Mouse (Mus musculus) lung, embryonic 16.5 days (tissue): ENCODE results near the gene Zmynd8. TPM values are rescaled to one million over a fixed set of nuclear protein-coding genes. Genes with fewer than 3 reads are reported as not detected.

ENCODE experiments used
- ATAC-seq: fragments of 200-750 bp; cut with Nextera tagmentation; 2 replicates; pipeline ENCODE4 v1.8.0; 2017; ENCODE audit warnings: low read depth, mild to moderate bottlenecking, moderate library complexity
- H3K27ac ChIP-seq: fragments of 300-500 bp; sonication (generic); 2 replicates; pipeline ENCODE4 v1.5.1; 2014; ENCODE audit warnings: mild to moderate bottlenecking, control low read depth, low read length
- H3K27me3 ChIP-seq: fragments of 300-500 bp; sonication (generic); 2 replicates; pipeline ENCODE4 v1.6.1; 2014; ENCODE audit warnings: low read depth, low read length, mixed read lengths; ENCODE audit not compliant: control insufficient read depth, insufficient read depth
- H3K36me3 ChIP-seq: fragments of 300-500 bp; sonication (generic); 2 replicates; pipeline ENCODE4 v1.6.1; 2014; ENCODE audit warnings: low read length; ENCODE audit not compliant: control insufficient read depth, insufficient read depth
- H3K4me1 ChIP-seq: fragments of 300-500 bp; sonication (generic); replicated peaks from 2 replicates; pipeline ENCODE4 v1.6.1; 2014; ENCODE audit warnings: low read length, mixed read lengths; ENCODE audit not compliant: control insufficient read depth, insufficient read depth
- H3K4me2 ChIP-seq: fragments of 300-500 bp; sonication (generic); 2 replicates; pipeline ENCODE4 v1.6.1; 2014; ENCODE audit warnings: low read depth, low read length, control low read depth
- H3K4me3 ChIP-seq: fragments of 300-500 bp; sonication (generic); 2 replicates; pipeline ENCODE4 v1.5.1; 2014; ENCODE audit warnings: mild to moderate bottlenecking, low read length, control low read depth
- H3K9ac ChIP-seq: fragments of 300-500 bp; sonication (generic); 2 replicates; pipeline ENCODE4 v1.6.1; 2014; ENCODE audit warnings: low read length, control low read depth
- H3K9me3 ChIP-seq: fragments of 300-500 bp; sonication (generic); 2 replicates; pipeline ENCODE4 v1.6.1; 2016; ENCODE audit warnings: low read length; ENCODE audit not compliant: control insufficient read depth
- WGBS: fragments of 180-500 bp; shearing (Covaris S2); extraction: QIAGEN DNeasy Blood & Tissue Kit; methylation state at CpG from one replicate; pipeline ENCODE4 v1.1.7; 2014; 5-methylcytosine and 5-hydroxymethylcytosine counted together
- polyA plus RNA-seq: library from polyadenylated mRNA; unstranded; fragments of >200 nt; fragmentation: Nextera tagmentation; extraction: Ambion mirVana; gene quantifications from 2 replicates; pipeline ENCODE4 v1.2.1, GENCODE M21; 2015

Gene Zmynd8
- polyA plus RNA-seq, 1 experiment from 2014 or later = 48.7 TPM

DNA sequence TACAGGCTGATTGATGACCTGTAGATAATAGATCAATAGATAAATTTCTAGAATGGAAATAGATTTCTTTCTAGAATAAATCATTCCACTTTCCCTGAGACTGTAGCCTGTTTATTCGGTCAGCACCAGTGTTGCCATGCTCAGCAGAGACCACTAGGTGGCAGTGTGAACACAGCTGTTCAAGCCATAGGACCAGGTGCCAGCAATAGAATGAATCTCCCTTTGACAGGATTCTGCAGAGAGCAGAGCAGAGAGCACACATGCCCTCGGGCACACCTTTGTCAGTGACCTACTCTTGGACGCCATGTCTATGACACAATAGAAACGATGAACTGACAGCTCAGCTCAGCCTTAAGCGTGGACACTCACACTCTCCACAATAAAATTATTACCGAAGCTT lies 119.9 kb downstream of the Zmynd8 start:
- Histone ChIP-seq H3K4me3 (no peak overlapping the region), H3K36me3 (peaks cover 5% of the 10 kb centered on the region), H3K4me2 (no peak overlapping the region), H3K9ac (no peak overlapping the region), H3K27ac (no peak overlapping the region), H3K9me3 (no peaks in the 10 kb centered on the region), H3K27me3 (no peaks in the 10 kb centered on the region), H3K4me1 (no peaks in the 10 kb centered on the region)
- 22% methylated on average over 6 of the region's 6 CpGs for WGBS
- peak; percentile 55 for ATAC-seq

DNA sequence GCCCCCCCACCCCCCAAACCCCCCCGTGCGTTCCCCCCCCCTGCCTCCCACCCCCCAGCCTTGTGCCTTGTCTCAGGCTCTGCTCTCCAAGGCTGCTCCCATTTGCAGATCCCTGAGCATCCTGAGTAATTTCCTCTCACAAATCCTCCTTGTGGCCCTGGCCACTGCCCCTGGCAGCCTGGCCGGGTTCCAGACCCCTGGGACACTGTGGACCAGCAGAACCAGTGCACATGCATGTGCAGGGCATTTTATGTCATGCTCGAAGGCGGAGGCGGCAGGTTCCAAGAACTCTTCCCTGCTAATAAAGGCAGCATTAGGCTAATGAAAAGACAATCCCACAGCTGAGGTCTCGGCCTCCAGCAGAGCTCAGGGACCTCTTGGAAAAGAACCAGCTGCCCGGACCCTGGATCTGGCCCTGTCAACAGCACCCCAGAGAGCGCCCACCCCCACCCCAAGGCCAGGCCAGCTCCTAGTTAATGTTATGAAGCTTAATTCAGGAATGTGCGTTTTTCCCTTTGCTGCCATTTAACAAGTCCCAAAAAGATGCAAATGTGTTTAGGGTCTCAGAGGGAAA lies 129.4 kb downstream of the Zmynd8 start:
- Histone ChIP-seq H3K9ac (no peak overlapping the region), H3K4me1 (no peaks in the 10 kb centered on the region; the same call in 1 of the 2 replicates), H3K4me3 (no peak overlapping the region), H3K36me3 (no peaks in the 10 kb centered on the region), H3K27me3 (no peaks in the 10 kb centered on the region), H3K27ac (no peak overlapping the region), H3K9me3 (no peaks in the 10 kb centered on the region), H3K4me2 (no peak overlapping the region)
- no peak for ATAC-seq
- 73% methylated on average over 8 of the region's 10 CpGs for WGBS

DNA sequence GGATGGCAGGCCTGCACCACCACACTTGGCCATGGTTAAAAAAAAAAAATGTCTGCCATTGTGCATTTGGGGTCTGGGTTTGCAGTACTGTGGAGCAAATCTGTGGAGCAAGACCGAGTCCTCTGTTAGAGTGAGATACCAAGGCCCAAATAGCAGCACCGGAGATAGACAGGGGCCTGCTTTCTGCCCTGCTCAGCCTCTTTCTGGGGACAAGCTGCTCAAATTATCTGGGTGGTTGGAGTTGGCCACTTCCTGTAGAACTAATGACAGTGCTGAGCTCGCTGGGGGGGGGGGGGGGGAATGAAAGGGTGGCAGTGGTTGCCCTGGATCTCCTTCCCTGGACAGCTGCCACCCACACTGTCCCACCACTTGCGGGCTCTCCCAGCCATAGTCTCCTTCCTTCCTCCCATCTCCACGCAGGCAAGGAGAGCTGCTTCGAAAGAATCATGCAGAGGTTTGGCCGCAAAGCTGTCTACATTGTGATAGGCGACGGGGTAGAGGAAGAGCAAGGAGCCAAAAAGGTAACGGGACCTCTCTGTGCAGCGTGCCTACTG lies 129.9 kb downstream of the Zmynd8 start:
- H3K4me1 ChIP-seq = no peaks in the 10 kb centered on the region; the same call in 1 of the 2 replicates
- H3K36me3 ChIP-seq = no peaks in the 10 kb centered on the region
- no peak overlapping the region for H3K9ac ChIP-seq
- no peaks in the 10 kb centered on the region for H3K27me3 ChIP-seq
- no peaks in the 10 kb centered on the region for H3K9me3 ChIP-seq
- no peak for ATAC-seq
- H3K4me2 ChIP-seq = no peak overlapping the region
- H3K27ac ChIP-seq = no peak overlapping the region
- no peak overlapping the region for H3K4me3 ChIP-seq
- 54% methylated on average over 11 of the region's 11 CpGs for WGBS

DNA sequence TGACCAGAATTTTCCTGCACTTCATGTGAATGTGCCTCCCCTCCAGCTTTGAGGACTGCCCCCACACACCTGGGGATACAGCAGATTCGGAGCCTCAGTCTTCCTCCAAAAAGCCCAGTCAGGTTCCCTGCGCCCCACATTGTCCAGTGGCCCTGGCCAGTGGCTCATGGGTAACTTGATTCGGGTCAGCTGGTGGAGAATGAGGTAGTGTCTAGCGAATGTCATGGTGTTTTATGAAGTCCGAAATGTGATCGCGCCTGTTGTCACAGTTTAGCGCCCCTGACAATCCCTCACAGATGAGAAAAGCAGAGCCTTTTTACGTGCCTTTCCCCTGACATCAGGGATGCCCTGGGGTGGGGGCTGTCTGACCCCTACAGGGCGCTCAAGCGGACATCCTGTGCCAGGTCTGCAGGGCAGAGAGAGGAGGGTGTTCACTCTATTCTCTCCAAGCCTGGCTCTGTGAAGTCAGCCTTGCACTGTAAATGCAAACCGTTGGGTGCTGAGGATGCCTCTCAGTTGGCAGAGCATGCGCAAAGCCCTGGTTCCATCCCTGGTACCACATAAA lies 139.3 kb downstream of the Zmynd8 start:
- H3K27me3 ChIP-seq = no peaks in the 10 kb centered on the region
- ATAC-seq = no peak
- H3K9me3 ChIP-seq = no peaks in the 10 kb centered on the region
- H3K36me3 ChIP-seq = no peaks in the 10 kb centered on the region
- H3K27ac ChIP-seq = no peak overlapping the region
- H3K9ac ChIP-seq = no peak overlapping the region
- no peak overlapping the region for H3K4me2 ChIP-seq
- WGBS = 83% methylated on average over 13 of the region's 13 CpGs
- H3K4me1 ChIP-seq = no peaks in the 10 kb centered on the region
- no peak overlapping the region for H3K4me3 ChIP-seq

DNA sequence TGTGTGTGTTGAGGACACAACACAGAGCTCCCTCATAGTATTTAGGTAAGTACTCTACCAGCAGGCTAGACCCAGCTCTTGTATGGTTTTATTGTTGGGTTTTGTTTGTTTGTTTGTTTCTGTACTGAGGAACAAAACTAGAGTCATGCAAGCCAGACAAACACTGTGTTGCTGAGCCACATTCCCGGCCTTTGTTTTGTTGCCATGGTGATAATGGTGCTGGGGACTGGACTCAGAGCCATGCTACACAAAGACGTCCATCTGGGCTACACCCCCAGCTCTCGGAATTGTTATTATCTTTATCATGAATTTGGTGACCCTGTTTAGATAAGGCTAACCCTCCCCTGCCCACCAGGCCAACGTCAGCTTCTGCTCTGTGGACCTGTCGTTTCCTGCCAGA lies 140.3 kb downstream of the Zmynd8 start:
- Histone ChIP-seq H3K27ac (no peak overlapping the region), H3K9ac (no peak overlapping the region), H3K36me3 (no peaks in the 10 kb centered on the region), H3K9me3 (no peaks in the 10 kb centered on the region), H3K4me2 (no peak overlapping the region), H3K4me3 (no peak overlapping the region), H3K4me1 (no peaks in the 10 kb centered on the region), H3K27me3 (no peaks in the 10 kb centered on the region)
- no peak for ATAC-seq
- WGBS = 10% methylated on average over 5 of the region's 5 CpGs

DNA sequence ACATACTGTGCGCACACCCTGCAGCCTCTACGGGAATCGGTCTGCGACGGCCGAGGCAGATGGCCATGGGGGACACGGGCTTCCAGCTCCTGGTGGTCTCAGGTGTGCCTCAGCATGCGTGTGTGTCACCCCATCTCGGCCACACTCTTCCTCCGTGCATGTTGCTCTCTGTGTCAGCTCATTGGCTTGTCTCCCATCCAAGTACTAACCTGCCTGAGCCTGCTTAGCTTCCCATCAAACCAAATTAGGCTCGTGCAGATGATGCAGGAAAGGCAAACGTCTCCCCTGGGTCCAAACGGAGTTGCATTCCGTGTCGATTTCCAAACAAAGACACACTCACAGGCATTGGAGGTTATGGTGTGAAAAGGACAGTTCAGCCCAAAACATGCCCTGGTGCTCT lies 141.0 kb downstream of the Zmynd8 start:
- H3K4me2 ChIP-seq = no peak overlapping the region
- no peaks in the 10 kb centered on the region for H3K36me3 ChIP-seq
- H3K9me3 ChIP-seq = no peaks in the 10 kb centered on the region
- WGBS = 69% methylated on average over 15 of the region's 15 CpGs
- no peaks in the 10 kb centered on the region for H3K4me1 ChIP-seq
- no peak overlapping the region for H3K4me3 ChIP-seq
- no peaks in the 10 kb centered on the region for H3K27me3 ChIP-seq
- H3K27ac ChIP-seq = no peak overlapping the region
- ATAC-seq = no peak
- no peak overlapping the region for H3K9ac ChIP-seq

DNA sequence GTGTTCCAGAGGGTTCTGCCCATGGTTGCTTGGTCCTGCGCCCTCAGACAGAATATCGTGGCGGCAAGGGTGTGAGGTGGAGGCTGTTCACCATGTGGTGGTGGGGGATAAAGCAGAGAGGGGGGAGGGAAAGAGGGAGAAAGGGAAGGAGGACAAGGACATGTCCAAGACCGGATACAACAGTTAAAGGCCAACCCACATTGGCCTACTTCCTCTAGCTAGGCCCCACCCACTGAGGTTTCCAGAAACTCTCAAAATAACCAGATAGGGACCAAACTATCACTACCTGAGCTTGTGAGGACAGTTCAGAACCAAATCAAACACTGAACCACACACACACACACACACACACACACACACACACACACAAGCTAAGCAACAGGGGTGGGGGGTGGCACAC lies 146.1 kb downstream of the Zmynd8 start:
- H3K36me3 ChIP-seq = no peaks in the 10 kb centered on the region
- 77% methylated on average over 4 of the region's 4 CpGs for WGBS
- H3K9me3 ChIP-seq = no peaks in the 10 kb centered on the region
- no peak overlapping the region for H3K4me2 ChIP-seq
- no peak overlapping the region for H3K4me3 ChIP-seq
- H3K4me1 ChIP-seq = no peaks in the 10 kb centered on the region
- no peaks in the 10 kb centered on the region; the same call in 1 of the 2 replicates for H3K27me3 ChIP-seq
- H3K27ac ChIP-seq = no peak overlapping the region
- no peak overlapping the region for H3K9ac ChIP-seq
- no peak for ATAC-seq

DNA sequence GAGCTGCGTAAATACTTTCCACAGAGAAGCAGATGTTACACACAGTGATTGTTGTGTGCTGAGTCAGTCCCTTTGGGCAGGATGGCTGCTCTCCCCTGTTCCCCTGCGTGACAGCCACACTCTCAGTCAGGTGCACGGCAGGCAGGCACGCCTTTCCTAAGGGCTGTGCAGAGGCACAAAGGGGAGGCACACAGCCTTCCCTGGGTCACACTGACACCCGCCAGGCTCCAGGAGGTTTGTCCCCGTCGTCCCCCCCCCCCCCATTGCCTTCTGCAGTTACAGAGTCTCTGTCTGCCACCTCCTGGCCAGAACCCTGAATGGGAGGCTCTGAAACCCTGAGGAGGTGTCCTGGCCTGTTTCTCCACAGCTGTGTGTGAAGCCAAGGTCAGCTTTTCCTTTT lies 147.7 kb downstream of the Zmynd8 start:
- no peak for ATAC-seq
- Histone ChIP-seq H3K9me3 (no peaks in the 10 kb centered on the region), H3K4me1 (no peaks in the 10 kb centered on the region), H3K27ac (no peak overlapping the region), H3K9ac (no peak overlapping the region), H3K4me2 (no peak overlapping the region), H3K36me3 (no peaks in the 10 kb centered on the region), H3K4me3 (no peak overlapping the region), H3K27me3 (no peaks in the 10 kb centered on the region; the same call in 1 of the 2 replicates)
- 37% methylated on average over 7 of the region's 7 CpGs for WGBS

DNA sequence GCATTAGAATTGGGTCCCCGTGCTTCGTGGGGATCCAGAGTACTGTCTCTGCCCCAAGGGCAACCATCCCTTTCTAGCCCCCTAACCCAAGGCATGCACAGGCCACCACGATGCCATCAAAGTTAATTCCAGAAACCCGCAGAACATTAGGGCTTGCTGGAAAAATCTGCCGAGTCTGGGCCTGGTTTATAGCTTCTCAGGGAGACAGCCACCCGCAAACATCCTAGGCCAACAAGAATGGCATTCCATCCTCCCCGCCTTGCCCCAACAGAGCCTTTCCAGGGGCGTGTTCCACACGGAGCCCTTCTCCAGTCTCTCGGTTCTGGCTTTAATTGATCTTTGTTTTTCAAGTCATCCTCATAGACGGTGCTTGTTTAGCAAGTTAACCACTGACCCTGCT lies 150.4 kb downstream of the Zmynd8 start:
- Histone ChIP-seq H3K4me2 (no peak overlapping the region), H3K4me3 (no peak overlapping the region), H3K9ac (no peak overlapping the region), H3K36me3 (no peaks in the 10 kb centered on the region), H3K27ac (no peak overlapping the region), H3K4me1 (no peaks in the 10 kb centered on the region), H3K9me3 (no peaks in the 10 kb centered on the region), H3K27me3 (no peaks in the 10 kb centered on the region; the same call in 1 of the 2 replicates)
- no peak for ATAC-seq
- WGBS = 17% methylated on average over 11 of the region's 11 CpGs
